Mouse (Mus musculus) cerebellum, postnatal 4 days (tissue): ENCODE measurements around the gene Serac1.

Experiments used
- DNase-seq, 2 experiments: peaks; one replicate each; pipeline ENCODE4 v3.0.0; 2022; ENCODE audit warnings: low spot score in 2 of 2, mixed read lengths in 1 of 2

Gene Serac1

GRCm38 (mm10) chr17:6005246-6005637 is 74.3 kb downstream of the Serac1 start:
- DNase-seq = no peak

GRCm38 (mm10) chr17:6003661-6004060 is 75.9 kb downstream of the Serac1 start:
- no peak for DNase-seq

- no peak for DNase-seq
These were observed 77.0 kb downstream of the Serac1 start for GRCm38 (mm10) chr17:6002563-6002962.

GRCm38 (mm10) chr17:6001836-6002235 is 77.7 kb downstream of the Serac1 start:
- no peak for DNase-seq

- DNase-seq = no peak
These were observed 78.2 kb downstream of the Serac1 start for GRCm38 (mm10) chr17:6001389-6001788.

GRCm38 (mm10) chr17:6000864-6001319 is 78.6 kb downstream of the Serac1 start:
- DNase-seq = peak in 1 of 2 experiments; percentile 35

- no peak for DNase-seq
These were observed 80.5 kb downstream of the Serac1 start for GRCm38 (mm10) chr17:5999039-5999543.

- DNase-seq = no peak
These were observed 81.4 kb downstream of the Serac1 start for GRCm38 (mm10) chr17:5998235-5998500.

- DNase-seq = peak in 1 of 2 experiments; percentile 36
These were observed 81.9 kb downstream of the Serac1 start for GRCm38 (mm10) chr17:5997380-5998234.

GRCm38 (mm10) chr17:5996589-5996988 is 83.0 kb downstream of the Serac1 start:
- DNase-seq = no peak

- DNase-seq = no peak
These were observed 84.9 kb downstream of the Serac1 start for GRCm38 (mm10) chr17:5994606-5995005.

GRCm38 (mm10) chr17:5993581-5994260 is 85.8 kb downstream of the Serac1 start:
- no peak for DNase-seq

GRCm38 (mm10) chr17:5992866-5993580 is 86.5 kb downstream of the Serac1 start:
- no peak for DNase-seq
